Mouse (Mus musculus) left cerebral cortex, adult 18-20 months (tissue): Measurements from ENCODE around the gene Ramp2. TPM values are rescaled to one million over a fixed set of nuclear protein-coding genes. Genes with fewer than 3 reads are reported as not detected.

Source experiments
- total RNA-seq, 2 experiments: library from RNA; stranded (reverse); gene quantifications; 2 replicates each; pipeline ENCODE4 v1.2.3; 2021

Gene Ramp2
- total RNA-seq, 2 experiments from 2014 or later, result 31.4 to 37.8 TPM

Other genes with a start within 250 kb of the Ramp2 start
- 100 to 1,000 TPM; 423 to 445 TPM for gene Atp6v0a1, start 236.6 kb upstream of the Ramp2 start, total RNA-seq
- gene Naglu, start 176.0 kb upstream of the Ramp2 start, total RNA-seq, result 1 to 10 TPM; 7.0 to 7.9 TPM
- under 1 TPM; 0.59 to 0.91 TPM for gene Hsd17b1, start 167.6 kb upstream of the Ramp2 start, total RNA-seq
- gene Coasy, start 163.5 kb upstream of the Ramp2 start, total RNA-seq, result 10 to 100 TPM; 22.5 to 24.6 TPM
- 10 to 100 TPM; 39.5 to 46.6 TPM for gene Mlx, start 158.8 kb upstream of the Ramp2 start, total RNA-seq
- gene Psmc3ip, start 150.6 kb upstream of the Ramp2 start, total RNA-seq, result 1 to 10 TPM; 3.0 to 3.6 TPM
- gene Retreg3, start 126.1 kb upstream of the Ramp2 start, total RNA-seq, result 10 to 100 TPM; 53.9 to 57.8 TPM
- gene Tubg1, start 126.1 kb upstream of the Ramp2 start, total RNA-seq, result 10 to 100 TPM; 44.5 to 53.3 TPM
- 10 to 100 TPM; 48.6 to 54.5 TPM for gene Tubg2, start 90.1 kb upstream of the Ramp2 start, total RNA-seq
- gene Cntnap1, start 75.5 kb upstream of the Ramp2 start, total RNA-seq, result 100 to 1,000 TPM; 158 to 160 TPM
- 10 to 100 TPM; 14.2 to 16.7 TPM for gene Plekhh3, start 74.7 kb upstream of the Ramp2 start, total RNA-seq
- under 1 TPM in 1 of 2 experiments, not detected in 1; 0.28 TPM for gene Ccr10, start 70.6 kb upstream of the Ramp2 start, total RNA-seq
- gene Ezh1, start 19.6 kb upstream of the Ramp2 start, total RNA-seq, result 10 to 100 TPM; 55.7 to 62.7 TPM
- 10 to 100 TPM; 56.8 to 65.8 TPM for gene Vps25, start 7.7 kb downstream of the Ramp2 start, total RNA-seq
- 1 to 10 TPM; 7.0 to 8.8 TPM for gene Wnk4, start 14.5 kb downstream of the Ramp2 start, total RNA-seq
- gene Cntd1, start 33.0 kb downstream of the Ramp2 start, total RNA-seq, result under 1 TPM; 0.46 to 0.56 TPM
- gene Coa3, start 33.1 kb downstream of the Ramp2 start, total RNA-seq, result 100 to 1,000 TPM; 103 to 112 TPM
- gene Becn1, start 56.3 kb downstream of the Ramp2 start, total RNA-seq, result 100 to 1,000 TPM; 202 to 214 TPM
- gene Psme3, start 70.2 kb downstream of the Ramp2 start, total RNA-seq, result 100 to 1,000 TPM; 128 to 131 TPM
- gene Aoc2, start 79.0 kb downstream of the Ramp2 start, total RNA-seq, result 1 to 10 TPM; 5.4 to 6.9 TPM
- under 1 TPM; 0.61 to 0.74 TPM for gene Aoc3, start 84.6 kb downstream of the Ramp2 start, total RNA-seq
- gene G6pc, start 121.5 kb downstream of the Ramp2 start, total RNA-seq, result not detected
- 10 to 100 TPM; 47.6 to 48.8 TPM for gene Aarsd1, start 171.6 kb downstream of the Ramp2 start, total RNA-seq
- 1 to 10 TPM; 8.2 to 8.6 TPM for gene Gm27029, start 178.8 kb downstream of the Ramp2 start, total RNA-seq
- gene Rundc1, start 179.1 kb downstream of the Ramp2 start, total RNA-seq, result 10 to 100 TPM; 40.9 to 46.9 TPM
- gene Ptges3l, start 179.3 kb downstream of the Ramp2 start, total RNA-seq, result 1 to 10 TPM; 4.1 to 4.5 TPM
- gene Rpl27, start 196.3 kb downstream of the Ramp2 start, total RNA-seq, result 10 to 100 TPM; 51.0 to 52.1 TPM
- gene Ifi35, start 202.4 kb downstream of the Ramp2 start, total RNA-seq, result 1 to 10 TPM; 2.6 to 3.2 TPM
- 100 to 1,000 TPM; 158 to 161 TPM for gene Rnd2, start 219.0 kb downstream of the Ramp2 start, total RNA-seq
- 10 to 100 TPM; 37.9 to 44.5 TPM for gene Vat1, start 220.2 kb downstream of the Ramp2 start, total RNA-seq